Mouse (Mus musculus): ENCODE measurements around the gene Adamts17.

- TF ChIP-seq CTCF (conservative IDR thresholded peaks at IDR 0.05; ENCODE audit: low read length) (no peak), POU5F1 (IDR thresholded peaks at IDR 0.05; ENCODE audit: borderline replicate concordance, low read length) (no peak)
These were observed 188.2 kb downstream of the Adamts17 start for GRCm38 (mm10) chr7:67027696-67028095.

Data from E14TG2a.4 (cell line).